Mouse (Mus musculus): ENCODE results near the gene Abcc12. TPM values are rescaled to one million over a fixed set of nuclear protein-coding genes. Genes with fewer than 3 reads are reported as not detected.

Abcc12 gene
- polyA plus RNA-seq, 1 experiment from 2014 or later = not detected

DNA sequence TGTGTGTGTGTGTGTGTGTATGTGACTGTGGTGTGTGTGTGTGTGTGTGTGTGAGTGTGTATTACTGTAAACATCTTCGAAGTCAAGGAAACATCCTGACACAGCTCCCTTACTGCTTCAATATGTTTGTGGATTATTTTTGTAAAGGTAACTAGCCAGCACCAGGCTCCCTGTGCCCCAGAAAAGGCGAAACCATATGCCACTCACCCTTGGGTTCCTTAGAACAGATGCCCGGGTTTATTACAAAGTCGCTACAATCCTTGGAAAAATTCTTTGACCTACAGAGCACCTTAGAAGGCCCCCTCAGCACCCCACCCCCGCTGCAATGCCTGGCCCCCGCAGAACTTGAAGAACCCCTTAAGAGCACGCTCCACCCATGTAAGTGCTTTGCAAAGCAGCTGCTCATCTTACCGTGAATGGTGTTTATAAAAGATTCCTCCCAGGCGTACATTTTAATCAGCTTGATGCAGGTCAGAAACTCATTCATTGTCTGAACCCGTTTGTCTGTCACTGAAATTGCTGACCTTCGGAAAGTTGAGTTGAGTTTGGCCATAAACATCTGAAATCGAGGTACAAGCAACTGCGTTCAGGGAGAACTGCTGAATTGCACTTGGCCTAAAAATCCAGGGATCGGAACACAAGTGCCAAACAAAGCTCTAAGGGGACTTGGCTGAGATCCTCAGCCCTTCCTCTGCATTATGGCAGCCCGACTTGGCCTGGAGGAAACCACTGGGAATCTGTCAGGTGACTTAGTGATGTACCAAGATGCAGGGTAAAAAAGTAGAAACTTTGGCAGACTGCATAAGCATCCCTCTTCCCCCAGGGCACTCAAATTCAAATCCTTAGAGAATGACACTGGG is 23.1 kb downstream of the Abcc12 start:
- no peaks in the 10 kb centered on the region for H3K36me3 ChIP-seq (ENCODE audit: inconsistent target)
- 94% methylated on average over 15 of the region's 15 CpGs for whole genome bisulfite sequencing (ENCODE audit: missing documents)
- H3K79me2 ChIP-seq (ENCODE audit: inconsistent target) = no peaks in the 10 kb centered on the region
- no peak overlapping the region for H3K27ac ChIP-seq
- no peak overlapping the region for H3K4me3 ChIP-seq (ENCODE audit: inconsistent target)

GRCm38 (mm10) chr8:86555564-86555963 is 24.9 kb downstream of the Abcc12 start:
- 89% methylated on average over 2 of the region's 2 CpGs for WGBS (ENCODE audit: missing documents)
- no peaks in the 10 kb centered on the region for H3K36me3 ChIP-seq (ENCODE audit: inconsistent target)
- no peak overlapping the region for H3K4me3 ChIP-seq (ENCODE audit: inconsistent target)
- no peak overlapping the region for H3K27ac ChIP-seq
- H3K79me2 ChIP-seq (ENCODE audit: inconsistent target) = no peaks in the 10 kb centered on the region

- H3K79me2 ChIP-seq (ENCODE audit: inconsistent target) = no peaks in the 10 kb centered on the region
- no peak overlapping the region for H3K4me3 ChIP-seq (ENCODE audit: inconsistent target)
- no peak overlapping the region for H3K27ac ChIP-seq
- WGBS (ENCODE audit: missing documents) = 89% methylated on average over 12 of the region's 12 CpGs
- H3K36me3 ChIP-seq (ENCODE audit: inconsistent target) = no peaks in the 10 kb centered on the region
These were observed 26.1 kb downstream of the Abcc12 start for GRCm38 (mm10) chr8:86554220-86554891.

DNA sequence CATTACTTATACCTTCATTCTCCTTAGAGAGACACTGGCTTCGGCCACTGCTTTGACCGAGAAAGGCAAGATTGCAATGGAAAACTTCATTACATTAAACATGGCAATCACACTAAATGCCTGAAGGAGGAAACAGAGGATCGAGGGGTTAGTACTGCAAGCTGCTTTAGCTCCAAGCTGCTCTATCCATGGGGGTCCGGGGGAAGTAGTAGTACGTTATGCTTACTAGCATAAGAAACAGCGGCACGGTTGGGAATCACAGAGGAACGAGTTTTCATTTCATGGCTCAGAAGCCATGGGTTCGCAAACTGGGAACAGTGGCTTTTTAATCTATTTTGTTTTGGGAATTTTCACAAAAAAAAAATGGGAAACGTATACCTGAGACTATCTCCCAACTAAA is 30.0 kb downstream of the Abcc12 start:
- Histone ChIP-seq H3K36me3 (ENCODE audit: inconsistent target) (no peaks in the 10 kb centered on the region), H3K27ac (no peak overlapping the region), H3K4me3 (ENCODE audit: inconsistent target) (no peak overlapping the region), H3K79me2 (ENCODE audit: inconsistent target) (no peaks in the 10 kb centered on the region)
- WGBS (ENCODE audit: missing documents) = 90% methylated on average over 9 of the region's 10 CpGs

GRCm38 (mm10) chr8:86546001-86546400 is 34.5 kb downstream of the Abcc12 start:
- Histone ChIP-seq H3K27ac (no peak overlapping the region), H3K36me3 (ENCODE audit: inconsistent target) (no peaks in the 10 kb centered on the region), H3K79me2 (ENCODE audit: inconsistent target) (no peaks in the 10 kb centered on the region), H3K4me3 (ENCODE audit: inconsistent target) (no peak overlapping the region)
- 92% methylated on average over 1 of the region's 1 CpGs for WGBS (ENCODE audit: missing documents)

- no peaks in the 10 kb centered on the region for H3K79me2 ChIP-seq (ENCODE audit: inconsistent target)
- H3K27ac ChIP-seq = no peak overlapping the region
- no peaks in the 10 kb centered on the region for H3K36me3 ChIP-seq (ENCODE audit: inconsistent target)
- no peak overlapping the region for H3K4me3 ChIP-seq (ENCODE audit: inconsistent target)
- 85% methylated on average over 6 of the region's 6 CpGs for WGBS (ENCODE audit: missing documents)
These were observed 39.6 kb downstream of the Abcc12 start for GRCm38 (mm10) chr8:86540906-86541305.

DNA sequence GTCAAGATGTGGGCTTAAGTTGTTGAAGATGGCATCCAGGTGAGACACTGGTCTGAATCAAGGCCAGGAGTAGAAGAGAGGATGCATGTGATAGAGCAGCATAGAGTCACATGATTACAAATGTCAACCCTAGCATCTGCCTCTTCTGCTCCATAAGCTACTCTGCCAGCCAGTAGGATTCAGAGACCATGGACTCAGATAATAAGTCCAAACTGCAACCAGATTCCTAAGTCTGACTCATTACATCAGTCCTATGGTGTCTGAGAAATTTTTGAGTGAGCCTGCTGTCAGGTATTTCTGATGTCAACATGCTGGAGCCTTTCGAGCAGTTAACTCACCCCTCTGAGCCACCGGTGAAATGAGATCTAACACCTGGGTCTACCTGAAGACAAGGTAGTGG is 40.1 kb downstream of the Abcc12 start:
- Histone ChIP-seq H3K27ac (no peak overlapping the region), H3K4me3 (ENCODE audit: inconsistent target) (no peak overlapping the region)
- WGBS (ENCODE audit: missing documents) = 96% methylated on average over 2 of the region's 2 CpGs

DNA sequence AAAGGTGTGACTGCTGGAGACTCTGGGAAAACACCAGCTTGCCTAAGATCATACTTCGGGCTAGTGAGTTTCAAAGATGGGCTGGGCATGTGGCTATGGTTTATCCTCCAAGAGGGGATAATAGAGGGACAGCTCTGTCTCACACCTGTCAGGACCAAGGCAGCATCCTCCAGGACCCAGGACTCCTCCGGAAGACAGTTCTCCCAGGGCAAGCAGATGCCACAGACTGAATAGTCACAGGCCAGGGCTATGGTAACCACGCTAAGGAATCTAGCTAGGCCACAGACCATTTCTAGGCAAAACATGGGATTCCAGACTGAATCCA is 43.9 kb downstream of the Abcc12 start:
- H3K36me3 ChIP-seq (ENCODE audit: inconsistent target) = no peaks in the 10 kb centered on the region
- H3K27ac ChIP-seq = no peak overlapping the region
- no peaks in the 10 kb centered on the region for H3K79me2 ChIP-seq (ENCODE audit: inconsistent target)
- WGBS (ENCODE audit: missing documents) = 66% methylated on average over 3 of the region's 3 CpGs
- H3K4me3 ChIP-seq (ENCODE audit: inconsistent target) = no peak overlapping the region

More for the DNA sequence above, 40.1 kb downstream of the Abcc12 start:
- Histone ChIP-seq H3K79me2 (ENCODE audit: inconsistent target) (no peaks in the 10 kb centered on the region), H3K36me3 (ENCODE audit: inconsistent target) (no peaks in the 10 kb centered on the region)

GRCm38 (mm10) chr8:86535791-86536662 is 44.5 kb downstream of the Abcc12 start:
- Histone ChIP-seq H3K27ac (no peak overlapping the region), H3K36me3 (ENCODE audit: inconsistent target) (no peaks in the 10 kb centered on the region), H3K79me2 (ENCODE audit: inconsistent target) (no peaks in the 10 kb centered on the region), H3K4me3 (ENCODE audit: inconsistent target) (no peak overlapping the region)
- WGBS (ENCODE audit: missing documents) = 63% methylated on average over 11 of the region's 11 CpGs

DNA sequence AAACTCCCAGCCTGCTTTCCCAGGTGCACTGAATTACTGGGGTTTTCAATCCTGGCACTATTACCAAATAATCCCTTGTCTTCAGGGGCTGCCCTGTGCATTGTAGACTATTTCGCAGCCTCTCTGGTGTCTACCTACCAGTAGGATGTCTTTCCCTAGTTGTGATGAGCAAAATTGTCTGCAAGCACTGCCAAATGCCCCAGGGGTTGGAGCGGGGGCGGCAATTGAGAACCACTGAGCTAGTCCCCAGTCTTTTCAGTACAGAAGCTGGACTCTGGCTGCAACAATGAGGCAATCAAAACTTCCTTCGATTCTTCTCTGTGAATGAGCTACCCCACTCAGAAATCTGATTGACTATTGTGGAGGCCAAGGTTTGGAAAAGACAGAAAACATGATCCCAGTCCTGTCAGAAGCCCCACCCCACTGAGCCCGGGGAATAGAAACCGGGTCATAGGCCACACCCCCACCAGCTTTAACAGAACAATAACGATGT is 45.4 kb downstream of the Abcc12 start:
- WGBS (ENCODE audit: missing documents) = 48% methylated on average over 7 of the region's 7 CpGs
- Histone ChIP-seq H3K36me3 (ENCODE audit: inconsistent target) (no peaks in the 10 kb centered on the region), H3K4me3 (ENCODE audit: inconsistent target) (no peak overlapping the region), H3K27ac (no peak overlapping the region), H3K79me2 (ENCODE audit: inconsistent target) (no peaks in the 10 kb centered on the region)

DNA sequence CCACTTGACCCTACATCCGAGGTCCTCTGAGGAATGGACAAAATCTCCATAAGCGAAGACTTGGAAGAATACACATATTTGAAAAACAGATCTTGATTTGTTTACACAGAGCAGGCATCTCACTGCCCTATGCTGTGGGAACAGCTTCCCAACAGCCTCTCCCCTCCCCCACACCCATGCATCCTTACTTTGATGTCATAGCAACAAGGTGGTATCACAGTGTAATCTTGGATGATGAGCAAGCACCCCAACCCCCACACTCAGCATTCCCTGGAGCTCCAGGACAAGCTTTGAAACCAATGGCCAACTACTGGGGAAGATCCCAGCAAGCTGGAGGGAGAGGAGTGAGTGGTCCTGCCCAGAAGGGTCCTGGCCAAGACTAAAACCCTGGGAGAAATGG is 50.8 kb downstream of the Abcc12 start:
- Histone ChIP-seq H3K36me3 (ENCODE audit: inconsistent target) (no peaks in the 10 kb centered on the region), H3K79me2 (ENCODE audit: inconsistent target) (no peaks in the 10 kb centered on the region), H3K27ac (no peak overlapping the region), H3K4me3 (ENCODE audit: inconsistent target) (no peak overlapping the region)
- 81% methylated on average over 2 of the region's 2 CpGs for WGBS (ENCODE audit: missing documents)

- Histone ChIP-seq H3K36me3 (ENCODE audit: inconsistent target) (no peaks in the 10 kb centered on the region), H3K79me2 (ENCODE audit: inconsistent target) (no peaks in the 10 kb centered on the region), H3K27ac (no peak overlapping the region), H3K4me3 (ENCODE audit: inconsistent target) (no peak overlapping the region)
- 88% methylated on average over 19 of the region's 19 CpGs for WGBS (ENCODE audit: missing documents)
These were observed 53.0 kb downstream of the Abcc12 start for GRCm38 (mm10) chr8:86527336-86528029.

GRCm38 (mm10) chr8:86526808-86527207 is 53.7 kb downstream of the Abcc12 start:
- Histone ChIP-seq H3K79me2 (ENCODE audit: inconsistent target) (no peaks in the 10 kb centered on the region), H3K27ac (no peak overlapping the region), H3K36me3 (ENCODE audit: inconsistent target) (no peaks in the 10 kb centered on the region), H3K4me3 (ENCODE audit: inconsistent target) (no peak overlapping the region)
- WGBS (ENCODE audit: missing documents) = 94% methylated on average over 8 of the region's 8 CpGs

DNA sequence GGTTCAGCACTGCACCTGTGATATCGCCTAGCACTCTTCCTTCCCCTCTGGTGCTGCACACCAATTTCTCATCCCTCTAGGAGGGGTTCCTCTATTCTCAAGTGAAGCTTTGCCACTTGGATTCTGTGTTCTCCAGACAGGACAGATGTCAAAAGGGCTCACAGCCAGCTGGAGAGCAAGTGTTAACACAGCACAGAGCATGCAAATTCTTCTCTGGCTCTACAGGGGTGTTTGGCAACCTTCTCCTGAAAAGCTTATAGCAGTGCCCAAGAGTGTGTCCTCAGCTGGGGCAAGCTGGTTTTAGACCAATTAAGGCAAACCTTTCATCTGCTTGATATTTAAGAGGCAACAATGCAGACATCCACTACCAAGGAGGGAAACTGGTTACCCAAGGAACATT is 66.3 kb downstream of the Abcc12 start:
- Histone ChIP-seq H3K4me3 (ENCODE audit: inconsistent target) (no peak overlapping the region), H3K36me3 (ENCODE audit: inconsistent target) (no peaks in the 10 kb centered on the region), H3K79me2 (ENCODE audit: inconsistent target) (no peaks in the 10 kb centered on the region), H3K27ac (no peak overlapping the region)
- 100% methylated on average over 1 of the region's 1 CpGs for WGBS (ENCODE audit: missing documents)
